Mouse (Mus musculus) myocyte (in vitro differentiated cells): Measurements from ENCODE around the gene Entpd1.

Experiments
- E2F4 ChIP-seq: IDR thresholded peaks from one replicate; pipeline ENCODE4 v1.6.1; 2011; ENCODE audit warnings: mild to moderate bottlenecking, control low read depth, moderate library complexity; ENCODE audit not compliant: insufficient read depth
- MAX ChIP-seq: IDR thresholded peaks from one replicate; pipeline ENCODE4 v1.6.1; 2011; ENCODE audit warnings: low read depth, mild to moderate bottlenecking, control low read depth
- MYOG ChIP-seq, 3 experiments: IDR thresholded peaks; one replicate each; pipeline ENCODE4 v1.6.1; 2011; ENCODE audit warnings: control low read depth in 2 of 3, low read depth in 2 of 3, mild to moderate bottlenecking in 2 of 3; ENCODE audit not compliant: insufficient read length in 2 of 3, control insufficient read depth in 1 of 3, insufficient read depth in 1 of 3
- POLR2A ChIP-seq: IDR thresholded peaks from one replicate; pipeline ENCODE4 v1.6.1; 2011; ENCODE audit warnings: low read depth, mild to moderate bottlenecking, control low read depth, moderate library complexity; ENCODE audit not compliant: insufficient read length
- POLR2AphosphoS2 ChIP-seq: IDR thresholded peaks from one replicate; pipeline ENCODE4 v1.6.1; 2011; ENCODE audit warnings: low read depth, control low read depth; ENCODE audit not compliant: insufficient read length
- REST ChIP-seq: IDR thresholded peaks from one replicate; pipeline ENCODE4 v1.6.1; 2011; ENCODE audit warnings: mild to moderate bottlenecking, control low read depth, moderate library complexity; ENCODE audit not compliant: insufficient read depth, insufficient read length
- SRF ChIP-seq: IDR thresholded peaks from one replicate; pipeline ENCODE4 v1.6.1; 2011; ENCODE audit warnings: low read depth; ENCODE audit not compliant: control insufficient read depth, insufficient read length
- TCF12 ChIP-seq: IDR thresholded peaks from one replicate; pipeline ENCODE4 v1.6.1; 2011; ENCODE audit warnings: mild to moderate bottlenecking, control low read depth; ENCODE audit not compliant: poor library complexity, insufficient read depth, severe bottlenecking

DNA sequence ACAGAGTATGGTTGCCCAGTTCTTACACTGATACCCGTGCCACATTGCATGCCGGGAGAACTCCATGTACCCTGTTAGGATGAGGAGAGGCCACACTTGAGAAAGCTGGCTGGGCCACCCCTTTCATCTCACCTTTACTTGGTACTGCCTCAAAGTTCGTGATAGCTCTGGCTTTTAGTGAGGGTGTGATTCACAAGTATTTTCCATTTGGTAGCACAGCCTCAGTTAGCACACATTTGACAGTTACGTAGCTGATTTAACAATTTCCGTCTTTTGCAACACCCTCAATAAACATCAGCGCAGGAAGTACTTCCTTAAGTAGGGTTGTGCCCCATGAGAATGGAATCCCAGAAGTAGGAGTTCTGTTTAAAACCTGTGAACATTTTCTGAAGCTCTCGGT is 53.6 kb downstream of the Entpd1 start:
- TF ChIP-seq POLR2A (no peak), MAX (no peak), POLR2AphosphoS2 (no peak), REST (no peak), TCF12 (no peak), E2F4 (no peak), MYOG (IDR thresholded peaks at IDR 0.05; ENCODE audit: control insufficient read depth in 1 of 3, insufficient read depth in 1 of 3, insufficient read length in 2 of 3, low read depth in 2 of 3) (no peak), SRF (no peak)
